Mouse (Mus musculus): Measurements from ENCODE around the gene Zfand4.

Gene Zfand4

DNA sequence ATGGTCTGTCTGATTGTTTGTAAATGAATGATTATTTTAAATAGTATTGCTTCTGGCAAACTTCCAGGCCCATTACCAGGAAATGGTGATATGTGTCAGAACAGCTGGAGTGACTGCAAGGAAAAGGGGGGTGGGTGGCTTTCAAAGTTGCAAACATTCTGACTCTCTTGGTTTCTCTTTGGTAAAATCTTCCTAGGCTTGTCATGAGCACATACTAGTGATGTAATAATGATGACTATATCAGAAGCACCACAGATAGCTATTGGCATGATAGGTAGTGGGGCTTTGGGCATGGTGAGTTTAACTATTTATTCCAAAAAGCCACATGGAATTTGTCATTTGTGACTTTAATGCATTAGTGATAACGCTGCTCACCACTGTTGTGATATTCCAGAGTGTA lies 110.1 kb downstream of the Zfand4 start:
- no peak for DNase-seq (ENCODE audit: low spot score in 2 of 2)

DNA sequence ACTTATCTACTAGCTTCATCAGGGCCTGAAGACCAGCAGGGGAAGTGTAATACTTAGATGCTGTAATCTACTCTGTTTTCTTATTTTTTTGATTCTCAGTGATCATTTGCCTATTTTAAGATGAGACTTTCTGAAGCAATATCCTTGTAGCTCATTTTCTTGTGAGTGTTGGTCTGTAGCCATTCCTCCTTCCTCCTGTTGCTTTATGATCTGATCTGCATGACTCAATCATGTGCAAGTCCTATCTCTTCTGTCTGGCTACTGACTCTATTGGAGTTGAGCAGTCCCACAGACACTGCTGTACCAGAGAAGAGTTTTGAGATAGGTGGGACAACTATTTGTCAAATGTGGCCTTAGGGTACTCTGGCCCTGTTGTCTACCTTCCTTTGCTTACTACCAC lies 110.6 kb downstream of the Zfand4 start:
- DNase-seq (ENCODE audit: low spot score in 2 of 2): no peak

DNA sequence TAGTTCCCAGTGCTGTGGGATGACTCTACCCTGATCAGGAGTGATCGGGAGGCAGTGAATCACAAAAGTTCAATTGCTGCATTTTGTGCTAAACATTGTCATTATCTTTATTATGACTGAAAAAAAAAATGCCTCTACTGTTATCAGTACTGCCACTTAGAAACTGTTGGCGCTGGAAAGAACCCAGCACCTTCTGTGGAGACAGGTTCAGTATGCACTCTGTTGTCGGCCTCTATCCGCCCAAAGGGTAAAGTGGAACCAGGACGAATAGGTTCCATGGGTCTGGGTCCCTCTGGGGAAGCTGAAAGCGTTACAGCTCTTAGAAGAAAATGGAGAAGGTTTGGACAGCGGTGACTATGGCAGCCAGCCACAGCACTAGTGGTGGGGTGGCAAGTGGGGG lies 114.9 kb downstream of the Zfand4 start:
- DNase-seq (ENCODE audit: low spot score in 2 of 2): no peak

All from right cerebral cortex, postnatal 10 days (tissue).